ENCODE assay signal across 9 mouse cellular contexts in the genomic region with DNA sequence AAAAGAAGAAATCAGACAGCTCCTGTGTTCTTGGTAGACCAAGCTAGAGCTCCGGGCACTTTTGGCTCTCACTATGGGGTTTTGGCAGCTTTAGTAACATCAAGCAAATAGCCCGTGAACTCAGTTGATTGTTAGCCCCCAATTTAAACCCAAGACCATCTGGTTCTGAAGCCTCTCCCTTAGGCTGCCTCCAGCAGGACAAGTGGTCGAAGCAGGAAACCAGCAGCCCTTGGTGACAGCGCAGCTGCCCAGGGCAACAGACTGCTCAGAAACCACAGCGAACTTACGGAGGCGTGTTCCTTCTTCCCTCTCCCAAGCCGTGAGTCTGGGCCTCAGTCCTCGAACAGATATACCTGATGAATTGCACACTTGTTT. TPM values are rescaled to one million over a fixed set of nuclear protein-coding genes. Genes with fewer than 3 reads are reported as not detected.
A peak's percentile ranks its signal among the peaks of the same experiment; 100 is the strongest.
DNase-seq lines count a peak whose midpoint lies in the region; ATAC-seq lines count a peak whose summit lies in the region.
"Had no signal": no experiment of that assay in that cellular context is flagged by ENCODE, and none has a peak within 500 bp of the region (broad histone marks: within the 10 kb centered on the region; RNA-seq: fewer than 3 reads in every experiment).

No protein-coding gene starts in this region.

- 25% methylated on average over 9 of the region's 9 CpGs for WGBS in kidney, embryonic 15.5 days
- 22% methylated on average over 9 of the region's 9 CpGs for WGBS in forebrain, embryonic 15.5 days
- WGBS in limb, embryonic 15.5 days = 21% methylated on average over 9 of the region's 9 CpGs

- no peaks in the 10 kb centered on the region for H3K27me3 ChIP-seq in kidney, embryonic 15.5 days
- H3K27me3 ChIP-seq in forebrain, embryonic 15.5 days = no peaks in the 10 kb centered on the region
- no peaks in the 10 kb centered on the region for H3K27me3 ChIP-seq in limb, embryonic 15.5 days

- no peak overlapping the region for H3K4me2 ChIP-seq in kidney, embryonic 15.5 days
- H3K4me2 ChIP-seq in forebrain, embryonic 15.5 days (replicated peaks) = no peak overlapping the region
- H3K4me2 ChIP-seq in limb, embryonic 15.5 days = no peak overlapping the region

- peaks cover 34% of the 10 kb centered on the region for H3K4me1 ChIP-seq in kidney, embryonic 15.5 days
- H3K4me1 ChIP-seq in forebrain, embryonic 15.5 days = peaks cover 22% of the 10 kb centered on the region
- peaks cover 48% of the 10 kb centered on the region for H3K4me1 ChIP-seq in limb, embryonic 15.5 days

- no peak overlapping the region for H3K4me3 ChIP-seq in kidney, embryonic 15.5 days (replicated peaks)
- no peak overlapping the region for H3K4me3 ChIP-seq in forebrain, embryonic 15.5 days
- H3K4me3 ChIP-seq in limb, embryonic 15.5 days = no peak overlapping the region

- H3K9ac ChIP-seq in kidney, embryonic 15.5 days = no peak overlapping the region
- H3K9ac ChIP-seq in forebrain, embryonic 15.5 days (replicated peaks) = no peak overlapping the region
- H3K9ac ChIP-seq in limb, embryonic 15.5 days = no peak overlapping the region

- DNase-seq in kidney, postnatal 25 days = no peak
- no peak for DNase-seq in cerebellum, adult 8-10 months
- DNase-seq in thymus, adult 18-20 months = no peak
- DNase-seq: thymus, postnatal 14 days had no signal

- H3K9me3 ChIP-seq in kidney, embryonic 15.5 days (replicated peaks) = no peaks in the 10 kb centered on the region
- H3K9me3 ChIP-seq in forebrain, embryonic 15.5 days = no peaks in the 10 kb centered on the region
- H3K9me3 ChIP-seq in limb, embryonic 15.5 days = no peaks in the 10 kb centered on the region

- 0 out of 2 replicates have a peak overlapping the region, but pooled peaks have one; percentile 18 for H3K27ac ChIP-seq in kidney, embryonic 15.5 days
- H3K27ac ChIP-seq in forebrain, embryonic 15.5 days (replicated peaks) = peak overlapping the region; percentile 14; the same call in 1 of the 2 replicates
- peak overlapping the region; percentile 33; the same call in 1 of the 2 replicates for H3K27ac ChIP-seq in limb, embryonic 15.5 days

- H3K36me3 ChIP-seq in kidney, embryonic 15.5 days = no peaks in the 10 kb centered on the region
- H3K36me3 ChIP-seq in forebrain, embryonic 15.5 days = no peaks in the 10 kb centered on the region
- no peaks in the 10 kb centered on the region for H3K36me3 ChIP-seq in limb, embryonic 15.5 days

- no peak for ATAC-seq in kidney, embryonic 15.5 days (replicated peaks; ENCODE audit: low FRiP score)
- ATAC-seq in common myeloid progenitor, adult 5-6 weeks (replicated peaks; ENCODE audit: low read depth, poor library complexity, severe bottlenecking) = peak; percentile 78
- ATAC-seq in forebrain, embryonic 15.5 days (replicated peaks) = peak; percentile 70
- no peak for ATAC-seq in limb, embryonic 15.5 days (ENCODE audit: insufficient number of reproducible peaks, low FRiP score, low TSS enrichment, low read depth)
- no peak for ATAC-seq in cerebellum, adult (ENCODE audit: insufficient number of reproducible peaks, low FRiP score, low TSS enrichment)

RNA-seq across cellular contexts. Expression of gene Ackr3, which starts 24.5 kb away (rescaled TPM):
- polyA plus RNA-seq in kidney, embryonic 15.5 days (2015; fragmentation: Nextera tagmentation; extraction: Ambion mirVana) = 42.9 and 46.8 TPM in 2 replicates
- not detected in 2 replicates for total RNA-seq in common myeloid progenitor, adult 5-6 weeks (2017)
- polyA plus RNA-seq in forebrain, embryonic 15.5 days (2015; fragmentation: Nextera tagmentation; extraction: Ambion mirVana) = 23.7 and 23.8 TPM in 2 replicates
- polyA plus RNA-seq in limb, embryonic 15.5 days (2015; fragmentation: Nextera tagmentation; extraction: Ambion mirVana) = 34.6 and 38.1 TPM in 2 replicates

Comparison
In these comparisons a context has a peak if more than half of its experiments do, and no peak if none do; other contexts are left out.
1. ATAC-seq: peak in common myeloid progenitor, adult 5-6 weeks (single experiment) and forebrain, embryonic 15.5 days (single experiment); none in kidney, embryonic 15.5 days (single experiment), limb, embryonic 15.5 days (single experiment) and cerebellum, adult (single experiment).
2. Peak in every context shown above with its lines, with median percentiles within 50 percentile points of each other: H3K27ac ChIP-seq.